In genomic region chr4:136311042-136311999, GRCm38 (mm10) we compare ENCODE assay signal across 8 mouse cellular contexts. TPM values are rescaled to one million over a fixed set of nuclear protein-coding genes. Genes with fewer than 3 reads are reported as not detected.
DNase-seq lines count a peak whose midpoint lies in the region; ATAC-seq and TF ChIP-seq lines count a peak whose summit lies in the region.

No protein-coding gene starts in this region.

- TF ChIP-seq POLR2A in myocyte (IDR thresholded peaks at IDR 0.05; ENCODE audit: insufficient read length, low read depth): no peak

- H3K9ac ChIP-seq in intestine, embryonic 15.5 days: peak overlapping the region; percentile 93
- peak overlapping the region; percentile 100 for H3K9ac ChIP-seq in liver, embryonic 12.5 days
- H3K9ac ChIP-seq in stomach, postnatal 0 days (ENCODE audit: low read length): peak overlapping the region; percentile 99

- TF ChIP-seq CTCF in stomach, postnatal 0 days (IDR thresholded peaks at IDR 0.05; ENCODE audit: low read depth): no peak

- H3K27ac ChIP-seq in intestine, embryonic 15.5 days: peak overlapping the region; percentile 95
- H3K27ac ChIP-seq in liver, embryonic 12.5 days: peak overlapping the region; percentile 99
- peak overlapping the region; percentile 97 for H3K27ac ChIP-seq in stomach, postnatal 0 days (replicated peaks)

- under 1% methylated on average over 72 of the region's 81 CpGs for WGBS in intestine, embryonic 15.5 days
- WGBS in liver, embryonic 12.5 days (ENCODE audit: insufficient replicate concordance): 1% methylated on average over 69 of the region's 81 CpGs
- WGBS in stomach, postnatal 0 days: under 1% methylated on average over 67 of the region's 81 CpGs

- H3K4me1 ChIP-seq in intestine, embryonic 15.5 days (replicated peaks): peaks cover 9% of the 10 kb centered on the region
- peaks cover 42% of the 10 kb centered on the region for H3K4me1 ChIP-seq in liver, embryonic 12.5 days
- H3K4me1 ChIP-seq in stomach, postnatal 0 days (replicated peaks; ENCODE audit: control insufficient read depth, insufficient read depth): peaks cover 2% of the 10 kb centered on the region; the same call in 1 of the 2 replicates

- TF ChIP-seq EP300 in stomach, postnatal 0 days (optimal IDR thresholded peaks at IDR 0.05): no peak

- intact Hi-C loops in left cerebral cortex, postnatal 25 days (cut with DNase I): loop anchor here (2.0 kb wide), 1 partner anchor 27 kb away; the partner anchor contains the start of gene Zfp46
- intact Hi-C loops in gastrocnemius, postnatal 36 days (cut with DNase I): loop anchor here (2.0 kb wide), 1 partner anchor 51 kb away; no protein-coding TSS in a partner anchor

- ATAC-seq in intestine, embryonic 15.5 days: peak; percentile 65
- peak; percentile 78 for ATAC-seq in liver, embryonic 12.5 days
- peak; percentile 58 for ATAC-seq in stomach, postnatal 0 days (ENCODE audit: low FRiP score, low TSS enrichment)

- H3K9me3 ChIP-seq in intestine, embryonic 15.5 days: no peaks in the 10 kb centered on the region
- H3K9me3 ChIP-seq in liver, embryonic 12.5 days (replicated peaks): no peaks in the 10 kb centered on the region
- H3K9me3 ChIP-seq in stomach, postnatal 0 days (ENCODE audit: control insufficient read depth, low read length): no peaks in the 10 kb centered on the region

- H3K79me2 ChIP-seq in myocyte (ENCODE audit: control insufficient read depth, insufficient read depth): peaks cover 51% of the 10 kb centered on the region

- peak overlapping the region; percentile 99 for H3K4me3 ChIP-seq in intestine, embryonic 15.5 days (replicated peaks)
- peak overlapping the region; percentile 98 for H3K4me3 ChIP-seq in liver, embryonic 12.5 days
- peak overlapping the region; percentile 60 for H3K4me3 ChIP-seq in myocyte
- H3K4me3 ChIP-seq in stomach, postnatal 0 days (ENCODE audit: low read depth, low read length): peak overlapping the region; percentile 100

- H3K36me3 ChIP-seq in intestine, embryonic 15.5 days: no peaks in the 10 kb centered on the region
- peaks cover 8% of the 10 kb centered on the region for H3K36me3 ChIP-seq in liver, embryonic 12.5 days
- peaks cover 6% of the 10 kb centered on the region for H3K36me3 ChIP-seq in myocyte (ENCODE audit: control insufficient read depth, insufficient read depth)
- H3K36me3 ChIP-seq in stomach, postnatal 0 days (ENCODE audit: control insufficient read depth, insufficient read depth, low read length): no peaks in the 10 kb centered on the region

- H3K27me3 ChIP-seq in intestine, embryonic 15.5 days (replicated peaks): no peaks in the 10 kb centered on the region
- peaks cover 13% of the 10 kb centered on the region for H3K27me3 ChIP-seq in liver, embryonic 12.5 days (replicated peaks)
- H3K27me3 ChIP-seq in myocyte (ENCODE audit: control insufficient read depth, insufficient read depth, insufficient read length): no peaks in the 10 kb centered on the region
- H3K27me3 ChIP-seq in stomach, postnatal 0 days (ENCODE audit: control insufficient read depth, insufficient read depth, low read length): no peaks in the 10 kb centered on the region

- peak overlapping the region; percentile 64 for H3K4me2 ChIP-seq in intestine, embryonic 15.5 days (replicated peaks)
- peak overlapping the region; percentile 85 for H3K4me2 ChIP-seq in liver, embryonic 12.5 days
- H3K4me2 ChIP-seq in myocyte (ENCODE audit: low read depth): peak overlapping the region; percentile 91
- H3K4me2 ChIP-seq in stomach, postnatal 0 days (replicated peaks; ENCODE audit: low read depth): peak overlapping the region; percentile 82

- DNase-seq in left cerebral cortex, adult 18-20 months (ENCODE audit: low spot score in 2 of 2): peak; percentile 12 to 16
- DNase-seq in left cerebral cortex, postnatal 25 days (ENCODE audit: low spot score in 2 of 2): no peak
- peak; percentile 68 for DNase-seq in embryo, embryonic 11 days
- peak; percentile 21 to 49 for DNase-seq in gastrocnemius, postnatal 36 days
- DNase-seq in stomach, postnatal 0 days (ENCODE audit: low spot score): peak; percentile 83

- H3ac ChIP-seq in myocyte (ENCODE audit: control insufficient read depth, insufficient read length): peak overlapping the region; percentile 74

TF ChIP-seq in myocyte, 11 proteins besides CTCF, POLR2A, EP300 and RAD21:
- TF ChIP-seq SRF (IDR thresholded peaks at IDR 0.05; ENCODE audit: control insufficient read depth, insufficient read length, low read depth) (no peak), POLR2AphosphoS2 (IDR thresholded peaks at IDR 0.05; ENCODE audit: insufficient read length, low read depth) (no peak), CEBPB (IDR thresholded peaks at IDR 0.05; ENCODE audit: insufficient read depth, poor library complexity, severe bottlenecking) (no peak), MAX (IDR thresholded peaks at IDR 0.05; ENCODE audit: low read depth) (no peak), REST (IDR thresholded peaks at IDR 0.05; ENCODE audit: insufficient read depth, insufficient read length) (no peak), TCF3 (IDR thresholded peaks at IDR 0.05; ENCODE audit: insufficient read length, low read depth) (no peak), MYOD1 (IDR thresholded peaks at IDR 0.05; ENCODE audit: control insufficient read depth in 1 of 3, insufficient read length in 2 of 3, low read depth in 2 of 3) (no peak), E2F4 (IDR thresholded peaks at IDR 0.05; ENCODE audit: insufficient read depth) (no peak), MYOG (IDR thresholded peaks at IDR 0.05; ENCODE audit: control insufficient read depth in 1 of 3, insufficient read depth in 1 of 3, insufficient read length in 2 of 3, low read depth in 2 of 3) (no peak), USF1 (IDR thresholded peaks at IDR 0.05; ENCODE audit: low read depth) (no peak), TCF12 (IDR thresholded peaks at IDR 0.05; ENCODE audit: insufficient read depth, poor library complexity, severe bottlenecking) (no peak)
TF ChIP-seq in myocyte: peak in this region for 0.

RNA-seq across cellular contexts. Expression of gene Hnrnpr, which starts 0.6 kb away (rescaled TPM):
- 10 to 100 TPM; 84.7 to 86.8 TPM for total RNA-seq in left cerebral cortex, adult 18-20 months (2021)
- 10 to 100 TPM; 81.8 to 83.5 TPM for total RNA-seq in left cerebral cortex, postnatal 25 days (2021)
- total RNA-seq in gastrocnemius, postnatal 36 days (2021): 10 to 100 TPM; 16.4 to 21.1 TPM
- polyA plus RNA-seq in intestine, embryonic 15.5 days (2015; fragmentation: Nextera tagmentation; extraction: Ambion mirVana): 128 and 129 TPM in 2 replicates
- polyA plus RNA-seq in liver, embryonic 12.5 days (2016; fragmentation: Nextera tagmentation; extraction: Ambion mirVana): 84.7 and 87.9 TPM in 2 replicates
- polyA plus RNA-seq in myocyte (2012; fragmentation: generic; extraction: Trizol): 25.1 TPM
- polyA plus RNA-seq in stomach, postnatal 0 days (2015; fragmentation: Nextera tagmentation; extraction: Ambion mirVana): 54.2 and 54.8 TPM in 2 replicates

RNA-seq across cellular contexts. Expression of gene Zfp46, which starts 26.8 kb away (rescaled TPM):
- total RNA-seq in left cerebral cortex, adult 18-20 months (2021): 10 to 100 TPM; 41.5 to 43.6 TPM
- total RNA-seq in left cerebral cortex, postnatal 25 days (2021): 10 to 100 TPM; 54.6 to 64.2 TPM
- 10 to 100 TPM; 19.7 to 22.4 TPM for total RNA-seq in gastrocnemius, postnatal 36 days (2021)
- polyA plus RNA-seq in intestine, embryonic 15.5 days (2015; fragmentation: Nextera tagmentation; extraction: Ambion mirVana): 16.0 and 16.8 TPM in 2 replicates
- 5.5 and 5.7 TPM in 2 replicates for polyA plus RNA-seq in liver, embryonic 12.5 days (2016; fragmentation: Nextera tagmentation; extraction: Ambion mirVana)
- polyA plus RNA-seq in myocyte (2012; fragmentation: generic; extraction: Trizol): 9.4 TPM
- 8.8 and 9.0 TPM in 2 replicates for polyA plus RNA-seq in stomach, postnatal 0 days (2015; fragmentation: Nextera tagmentation; extraction: Ambion mirVana)

Comparison
In these comparisons a context has a peak if more than half of its experiments do, and no peak if none do; other contexts are left out.
1. DNase-seq: peak in left cerebral cortex, adult 18-20 months (2 of 2), embryo, embryonic 11 days (single experiment), gastrocnemius, postnatal 36 days (2 of 2) and stomach, postnatal 0 days (single experiment); none in left cerebral cortex, postnatal 25 days (0 of 2).
2. Peak in every context shown above with its lines, with median percentiles within 50 percentile points of each other: ATAC-seq, H3K27ac ChIP-seq, H3K4me2 ChIP-seq, H3K4me3 ChIP-seq and H3K9ac ChIP-seq.